Mouse (Mus musculus) C2C12 (cell line): Measurements from ENCODE around the gene Icam2.

Source experiments
- CEBPB ChIP-seq: IDR thresholded peaks from one replicate; pipeline ENCODE4 v1.6.1; 2011; ENCODE audit warnings: low read depth, mild to moderate bottlenecking, control low read depth, moderate library complexity
- CTCF ChIP-seq: IDR thresholded peaks from one replicate; pipeline ENCODE4 v1.5.1; 2011; ENCODE audit not compliant: control insufficient read depth, insufficient read depth, insufficient read length
- FOSL1 ChIP-seq: IDR thresholded peaks from one replicate; pipeline ENCODE4 v1.8.0; 2011; ENCODE audit warnings: mild to moderate bottlenecking, low read length; ENCODE audit not compliant: poor library complexity, insufficient read depth, severe bottlenecking
- MAX ChIP-seq: IDR thresholded peaks from one replicate; pipeline ENCODE4 v1.6.1; 2011; ENCODE audit warnings: mild to moderate bottlenecking, control low read depth
- MYOD1 ChIP-seq: IDR thresholded peaks from one replicate; pipeline ENCODE4 v1.6.1; 2011; ENCODE audit warnings: low read depth; ENCODE audit not compliant: control insufficient read depth, insufficient read length
- MYOG ChIP-seq: IDR thresholded peaks from one replicate; pipeline ENCODE4 v1.6.1; 2011; ENCODE audit not compliant: control insufficient read depth, insufficient read length; ENCODE audit errors: extremely low read depth
- USF1 ChIP-seq: IDR thresholded peaks from one replicate; pipeline ENCODE4 v1.6.1; 2011; ENCODE audit warnings: low read depth, mild to moderate bottlenecking, control low read depth, moderate library complexity

- TF ChIP-seq MYOD1 (no peak), USF1 (no peak), CTCF (no peak), CEBPB (no peak), MAX (no peak), MYOG (no peak), FOSL1 (no peak)
These were observed 38.1 kb downstream of the Icam2 start for GRCm38 (mm10) chr11:106349772-106350171.
